Mouse (Mus musculus): ENCODE measurements around the gene Hnrnpa0.

DNA sequence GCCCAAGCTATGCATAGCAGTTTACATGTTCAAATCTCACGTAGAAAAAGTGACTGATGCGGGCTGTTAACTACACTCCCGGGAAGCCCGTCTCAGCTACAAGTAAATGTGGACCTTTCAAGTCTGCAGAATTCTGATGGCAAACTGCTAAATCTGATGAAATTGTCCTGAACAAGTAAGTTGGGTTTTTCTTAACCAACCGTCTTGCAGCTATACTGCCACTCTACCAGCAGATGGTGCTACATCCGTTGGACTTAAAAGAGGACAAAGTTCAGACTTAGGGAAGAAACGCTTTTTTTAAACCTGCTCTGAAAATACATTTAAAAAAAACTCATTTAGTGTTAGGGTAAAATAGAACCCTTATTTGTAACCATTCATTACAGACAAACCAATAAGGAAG is 2.2 kb downstream of the Hnrnpa0 start:
- TF ChIP-seq POLR2A (IDR thresholded peaks at IDR 0.05; ENCODE audit: control insufficient read depth, extremely low read depth, insufficient read depth, low read length, poor library complexity): no peak
- TF ChIP-seq CTCF (IDR thresholded peaks at IDR 0.05; ENCODE audit: borderline replicate concordance, control insufficient read depth, extremely low read depth, insufficient read depth, low read length, poor library complexity): no peak
